Mouse (Mus musculus): ENCODE results near the gene Prpf6. TPM values are rescaled to one million over a fixed set of nuclear protein-coding genes. Genes with fewer than 3 reads are reported as not detected.

The Prpf6 gene
- polyA plus RNA-seq, 1 experiment from 2014 or later: 46.3 TPM

- H3K27ac ChIP-seq: no peak overlapping the region
- TF ChIP-seq CTCF (IDR thresholded peaks at IDR 0.05; ENCODE audit: low read depth): no peak
- no peaks in the 10 kb centered on the region for H3K9me3 ChIP-seq (replicated peaks; ENCODE audit: low read length)
- WGBS: 85% methylated on average over 11 of the region's 11 CpGs
- no peak for ATAC-seq (replicated peaks; ENCODE audit: low FRiP score, low read depth)
- H3K36me3 ChIP-seq (ENCODE audit: insufficient read depth, low read length): peaks cover 47% of the 10 kb centered on the region
- H3K27me3 ChIP-seq (ENCODE audit: insufficient read depth, low read length): no peaks in the 10 kb centered on the region
- peaks cover 9% of the 10 kb centered on the region; the same call in 1 of the 2 replicates for H3K4me1 ChIP-seq (replicated peaks; ENCODE audit: insufficient read depth, low read length)
- no peak for DNase-seq (ENCODE audit: low spot score)
- H3K9ac ChIP-seq (ENCODE audit: low read depth, low read length): no peak overlapping the region
- H3K4me2 ChIP-seq (ENCODE audit: low read length): no peak overlapping the region
- H3K4me3 ChIP-seq (replicated peaks; ENCODE audit: low read depth, low read length): no peak overlapping the region
Observed at GRCm38 (mm10) chr2:181588229-181588780, 3.4 kb upstream of the Prpf6 start.

DNA sequence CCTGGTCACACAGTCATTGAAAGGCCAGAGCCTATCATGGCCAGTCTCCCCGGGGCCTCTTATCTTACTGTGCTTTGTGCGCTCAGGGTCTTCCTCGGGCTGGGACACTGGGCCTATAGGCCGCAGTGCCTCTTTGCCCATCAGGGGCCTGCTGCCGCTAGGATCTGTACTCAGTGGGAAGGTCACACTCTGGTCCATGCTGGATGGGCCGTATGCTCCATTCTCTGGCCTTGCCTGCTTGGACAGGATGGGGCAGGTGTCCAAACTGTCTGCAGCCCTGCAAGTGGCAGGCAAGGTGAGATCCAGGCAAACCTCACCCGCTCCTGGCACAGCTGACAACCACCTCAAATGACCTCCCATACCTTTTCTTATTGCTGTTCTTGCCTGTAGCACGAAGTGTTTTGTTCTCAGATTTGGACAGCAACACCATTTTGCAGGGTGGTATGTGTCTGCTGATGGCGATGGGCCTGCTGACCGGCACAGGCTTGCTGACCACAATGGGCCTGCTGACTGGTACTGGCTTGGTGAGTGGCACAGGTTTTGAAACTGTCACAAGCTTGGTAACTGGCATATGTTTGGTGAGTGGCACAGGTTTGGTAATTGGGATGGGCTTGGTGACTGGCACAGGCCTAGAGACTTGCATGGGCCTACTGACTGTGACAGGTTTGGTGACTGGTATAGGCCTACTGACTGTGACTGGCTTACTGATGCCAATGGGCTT, 2.5 kb upstream of the Prpf6 start:
- H3K27ac ChIP-seq: no peak overlapping the region

GRCm38 (mm10) chr2:181589732-181590105, 1.9 kb upstream of the Prpf6 start:
- Histone ChIP-seq H3K9ac (ENCODE audit: low read depth, low read length) (no peak overlapping the region), H3K36me3 (ENCODE audit: insufficient read depth, low read length) (peaks cover 39% of the 10 kb centered on the region), H3K27ac (no peak overlapping the region), H3K27me3 (ENCODE audit: insufficient read depth, low read length) (no peaks in the 10 kb centered on the region), H3K9me3 (replicated peaks; ENCODE audit: low read length) (no peaks in the 10 kb centered on the region), H3K4me1 (replicated peaks; ENCODE audit: insufficient read depth, low read length) (peaks cover 9% of the 10 kb centered on the region; the same call in 1 of the 2 replicates), H3K4me2 (ENCODE audit: low read length) (no peak overlapping the region), H3K4me3 (replicated peaks; ENCODE audit: low read depth, low read length) (no peak overlapping the region)
- DNase-seq (ENCODE audit: low spot score): no peak
- ATAC-seq (replicated peaks; ENCODE audit: low FRiP score, low read depth): no peak
- no peak for TF ChIP-seq CTCF (IDR thresholded peaks at IDR 0.05; ENCODE audit: low read depth)
- WGBS: 92% methylated on average over 9 of the region's 9 CpGs

More for the DNA sequence above, 2.5 kb upstream of the Prpf6 start:
- Histone ChIP-seq H3K9me3 (replicated peaks; ENCODE audit: low read length) (no peaks in the 10 kb centered on the region), H3K4me3 (replicated peaks; ENCODE audit: low read depth, low read length) (no peak overlapping the region), H3K9ac (ENCODE audit: low read depth, low read length) (no peak overlapping the region), H3K27me3 (ENCODE audit: insufficient read depth, low read length) (no peaks in the 10 kb centered on the region), H3K4me2 (ENCODE audit: low read length) (no peak overlapping the region), H3K36me3 (ENCODE audit: insufficient read depth, low read length) (peaks cover 45% of the 10 kb centered on the region), H3K4me1 (replicated peaks; ENCODE audit: insufficient read depth, low read length) (peaks cover 9% of the 10 kb centered on the region; the same call in 1 of the 2 replicates)
- no peak for TF ChIP-seq CTCF (IDR thresholded peaks at IDR 0.05; ENCODE audit: low read depth)
- no peak for DNase-seq (ENCODE audit: low spot score)
- no peak for ATAC-seq (replicated peaks; ENCODE audit: low FRiP score, low read depth)
- WGBS: 92% methylated on average over 10 of the region's 10 CpGs

GRCm38 (mm10) chr2:181590471-181590870, 1.2 kb upstream of the Prpf6 start:
- ATAC-seq (replicated peaks; ENCODE audit: low FRiP score, low read depth): no peak
- DNase-seq (ENCODE audit: low spot score): no peak
- Histone ChIP-seq H3K36me3 (ENCODE audit: insufficient read depth, low read length) (peaks cover 32% of the 10 kb centered on the region), H3K4me2 (ENCODE audit: low read length) (no peak overlapping the region), H3K4me1 (replicated peaks; ENCODE audit: insufficient read depth, low read length) (peaks cover 9% of the 10 kb centered on the region; the same call in 1 of the 2 replicates), H3K4me3 (replicated peaks; ENCODE audit: low read depth, low read length) (no peak overlapping the region), H3K9me3 (replicated peaks; ENCODE audit: low read length) (no peaks in the 10 kb centered on the region), H3K27ac (no peak overlapping the region), H3K27me3 (ENCODE audit: insufficient read depth, low read length) (no peaks in the 10 kb centered on the region), H3K9ac (ENCODE audit: low read depth, low read length) (no peak overlapping the region)
- no peak for TF ChIP-seq CTCF (IDR thresholded peaks at IDR 0.05; ENCODE audit: low read depth)
- WGBS: 95% methylated on average over 5 of the region's 5 CpGs

DNA sequence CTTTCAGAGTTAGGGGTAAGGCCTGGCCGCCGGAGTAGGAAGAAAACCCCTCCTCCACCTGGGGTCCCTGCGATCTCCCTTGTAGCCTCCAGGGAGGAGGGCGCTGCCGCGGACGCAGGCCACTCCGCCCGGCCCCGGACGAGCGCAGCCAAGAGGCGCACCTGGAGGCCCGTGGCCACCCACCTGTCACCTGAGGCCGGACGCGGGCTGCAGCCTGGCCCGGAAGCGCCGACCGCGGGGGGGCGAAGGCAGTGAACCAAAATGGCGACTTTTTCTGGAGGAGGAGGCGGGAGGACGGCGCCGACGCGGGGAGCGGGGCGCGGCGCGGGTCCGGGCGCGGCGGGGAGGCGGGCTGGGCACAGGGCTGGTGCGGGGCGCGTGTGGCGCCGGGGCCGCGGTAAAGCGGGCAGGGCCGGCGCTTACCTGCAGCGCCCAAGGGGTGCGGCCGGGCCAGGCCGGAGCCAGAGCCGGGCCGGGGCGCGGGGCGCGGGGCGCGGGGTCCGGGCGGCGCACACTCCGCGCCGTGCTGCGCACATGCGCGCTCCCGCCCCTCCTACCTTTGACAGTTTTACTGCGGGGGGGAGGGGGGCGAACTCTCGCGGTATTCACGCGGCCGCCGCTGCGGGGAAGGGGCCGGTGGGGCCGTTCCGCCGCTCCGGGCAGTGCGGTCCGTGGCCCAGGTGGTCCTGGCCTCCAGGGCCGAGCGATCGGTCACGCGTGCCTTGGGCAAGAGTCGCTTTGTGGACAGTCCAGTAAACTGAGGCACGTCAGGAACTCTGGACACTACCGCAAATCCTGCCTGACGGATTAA, 768 bp downstream of the Prpf6 start, which contains the start of gene Zfp512b:
Gene Zfp512b, minus strand, starts transcription at position 573 of the 811 bp plus-strand sequence.
- Histone ChIP-seq H3K4me3 (replicated peaks; ENCODE audit: low read depth, low read length) (peak within 1 kb of the TSS; percentile 91), H3K9ac (ENCODE audit: low read depth, low read length) (peak within 1 kb of the TSS; percentile 95), H3K9me3 (replicated peaks; ENCODE audit: low read length) (no peaks in the 10 kb centered on the region), H3K36me3 (ENCODE audit: insufficient read depth, low read length) (peaks cover 19% of the 10 kb centered on the region), H3K4me2 (ENCODE audit: low read length) (peak within 1 kb of the TSS; percentile 92), H3K27me3 (ENCODE audit: insufficient read depth, low read length) (no peaks in the 10 kb centered on the region), H3K4me1 (replicated peaks; ENCODE audit: insufficient read depth, low read length) (peaks cover 9% of the 10 kb centered on the region; the same call in 1 of the 2 replicates), H3K27ac (peak within 1 kb of the TSS; percentile 90)
- WGBS: under 1% methylated on average over 92 of the region's 97 CpGs
- DNase-seq (ENCODE audit: low spot score) (peak; percentile 70), ATAC-seq (replicated peaks; ENCODE audit: low FRiP score, low read depth) (peak; percentile 85)
- no peak for TF ChIP-seq CTCF (IDR thresholded peaks at IDR 0.05; ENCODE audit: low read depth)

- H3K4me1 ChIP-seq (replicated peaks; ENCODE audit: insufficient read depth, low read length): peaks cover 9% of the 10 kb centered on the region; the same call in 1 of the 2 replicates
- peak overlapping the region; percentile 91 for H3K4me3 ChIP-seq (replicated peaks; ENCODE audit: low read depth, low read length)
- H3K9me3 ChIP-seq (replicated peaks; ENCODE audit: low read length): no peaks in the 10 kb centered on the region
- no peak for TF ChIP-seq CTCF (IDR thresholded peaks at IDR 0.05; ENCODE audit: low read depth)
- peak overlapping the region; percentile 92 for H3K4me2 ChIP-seq (ENCODE audit: low read length)
- H3K27ac ChIP-seq: peak overlapping the region; percentile 90
- H3K36me3 ChIP-seq (ENCODE audit: insufficient read depth, low read length): peaks cover 14% of the 10 kb centered on the region
- peak; percentile 23 for ATAC-seq (replicated peaks; ENCODE audit: low FRiP score, low read depth)
- peak; percentile 85 for DNase-seq (ENCODE audit: low spot score)
- H3K9ac ChIP-seq (ENCODE audit: low read depth, low read length): peak overlapping the region; percentile 95
- WGBS: 2% methylated on average over 6 of the region's 6 CpGs
- no peaks in the 10 kb centered on the region for H3K27me3 ChIP-seq (ENCODE audit: insufficient read depth, low read length)
Observed at GRCm38 (mm10) chr2:181593042-181593421, 1.4 kb downstream of the Prpf6 start.

All from kidney, postnatal 0 days (tissue).